Mouse (Mus musculus) kidney, adult 2 months (tissue): ENCODE measurements around the gene Samsn1.

ENCODE experiments used
- CTCF ChIP-seq: fragments of 200-500 bp; conservative IDR thresholded peaks from 2 replicates; pipeline ENCODE4 v1.5.1; 2011; ENCODE audit warnings: low read depth, mild to moderate bottlenecking, control low read depth, low read length, moderate library complexity, mixed read lengths; ENCODE audit not compliant: insufficient read depth, insufficient read length
- POLR2A ChIP-seq: fragments of 200-500 bp; IDR thresholded peaks from one replicate; pipeline ENCODE4 v1.6.1; 2011; ENCODE audit warnings: low read depth, low read length, control low read depth

DNA sequence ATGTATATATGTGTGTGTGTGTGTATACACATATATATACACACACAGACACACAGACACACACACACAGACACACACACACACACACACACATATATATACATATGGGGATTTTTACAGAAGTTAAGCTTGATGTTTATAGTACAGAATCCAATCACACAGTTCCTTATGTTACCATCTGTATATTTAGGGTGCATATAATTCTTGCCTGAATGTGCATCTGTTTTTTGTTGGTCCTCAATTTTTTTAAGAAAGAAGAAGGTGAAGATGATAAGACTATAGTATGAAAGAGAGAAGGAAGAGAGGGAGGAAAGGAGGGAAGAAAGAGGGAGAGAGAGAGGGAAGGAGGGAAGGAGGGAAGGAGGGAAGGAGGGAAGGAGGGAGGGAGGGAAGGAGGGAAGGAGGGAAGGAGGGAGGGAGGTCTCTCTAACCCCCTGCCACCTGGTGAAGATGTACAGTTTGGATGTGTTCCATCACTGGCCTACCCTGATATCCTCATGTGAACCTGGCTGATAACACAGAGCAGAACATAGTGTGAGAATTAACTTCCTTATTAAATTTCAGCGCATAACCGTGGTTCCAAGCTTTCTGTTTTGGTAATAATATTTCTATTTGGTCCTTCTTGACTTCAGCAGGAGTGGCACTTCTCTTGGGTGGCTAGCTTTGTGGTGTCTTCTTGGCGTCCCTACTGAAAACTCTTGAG is 19.1 kb downstream of the Samsn1 start:
- TF ChIP-seq POLR2A (no peak), CTCF (no peak)
